Mouse (Mus musculus): ENCODE results near the gene Cnksr3. TPM values are rescaled to one million over a fixed set of nuclear protein-coding genes. Genes with fewer than 3 reads are reported as not detected.

Gene Cnksr3
- polyA plus RNA-seq, 1 experiment from 2014 or later = 3.2 TPM

DNA sequence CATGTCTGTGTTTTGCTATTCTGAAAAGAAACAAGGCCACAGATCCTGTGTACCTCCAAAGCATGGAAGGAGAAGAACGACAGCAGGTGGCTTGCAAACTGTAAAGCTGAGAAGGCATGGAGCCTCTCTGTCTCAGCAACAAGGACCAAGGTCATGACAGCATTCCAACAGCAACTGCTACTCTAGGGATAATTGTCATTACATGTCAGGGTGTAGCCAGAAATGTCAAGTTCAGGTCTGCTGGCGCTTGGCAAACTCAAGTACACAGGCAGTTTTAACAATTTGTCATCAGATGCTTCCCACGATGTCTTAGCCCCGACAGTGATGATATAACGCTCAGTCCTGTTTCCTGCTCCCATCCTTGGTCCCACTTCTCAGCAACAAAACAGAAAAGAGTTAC lies 26.0 kb downstream of the Cnksr3 start:
- no peak for DNase-seq (ENCODE audit: low spot score)
- ATAC-seq = no peak
- Histone ChIP-seq H3K4me2 (ENCODE audit: low read length) (no peak overlapping the region), H3K9ac (ENCODE audit: low read length) (no peak overlapping the region), H3K4me3 (ENCODE audit: low read depth, low read length) (no peak overlapping the region), H3K36me3 (ENCODE audit: control insufficient read depth, insufficient read depth, low read length) (no peaks in the 10 kb centered on the region), H3K9me3 (replicated peaks; ENCODE audit: control insufficient read depth, low read length) (no peaks in the 10 kb centered on the region), H3K27me3 (replicated peaks; ENCODE audit: control insufficient read depth, insufficient read depth, low read length) (no peaks in the 10 kb centered on the region), H3K4me1 (ENCODE audit: control insufficient read depth, insufficient read depth, low read length) (no peaks in the 10 kb centered on the region), H3K27ac (ENCODE audit: low read depth, low read length) (no peak overlapping the region)
- WGBS = 94% methylated on average over 5 of the region's 5 CpGs

DNA sequence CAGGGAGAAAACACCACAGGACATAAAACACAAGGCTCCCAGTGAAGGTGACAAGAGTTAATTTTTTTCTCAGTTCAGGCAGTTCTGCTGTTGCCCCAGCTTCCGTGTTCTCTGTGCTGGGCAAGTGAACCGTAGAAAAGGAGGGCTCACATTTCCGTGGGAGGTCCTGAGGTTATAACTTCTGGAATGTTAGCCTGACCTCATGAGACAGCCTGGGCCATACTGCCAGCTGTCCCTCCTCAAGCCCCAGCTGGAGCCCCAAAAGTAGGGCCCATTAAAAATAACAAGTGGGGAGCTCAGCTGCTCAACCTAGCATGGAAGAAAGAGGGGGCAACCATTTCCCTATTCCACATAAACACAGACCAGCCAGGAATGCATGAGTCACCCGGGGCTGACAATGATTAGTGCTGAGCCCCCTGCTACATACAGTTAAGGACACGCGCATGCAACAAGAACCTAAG lies 28.8 kb downstream of the Cnksr3 start:
- 55% methylated on average over 6 of the region's 6 CpGs for WGBS
- no peaks in the 10 kb centered on the region for H3K9me3 ChIP-seq (replicated peaks; ENCODE audit: control insufficient read depth, low read length)
- H3K4me3 ChIP-seq (ENCODE audit: low read depth, low read length) = no peak overlapping the region
- H3K9ac ChIP-seq (ENCODE audit: low read length) = no peak overlapping the region
- H3K27ac ChIP-seq (ENCODE audit: low read depth, low read length) = no peak overlapping the region
- no peak for DNase-seq (ENCODE audit: low spot score)
- no peak for ATAC-seq
- H3K27me3 ChIP-seq (replicated peaks; ENCODE audit: control insufficient read depth, insufficient read depth, low read length) = no peaks in the 10 kb centered on the region
- no peak overlapping the region for H3K4me2 ChIP-seq (ENCODE audit: low read length)
- no peaks in the 10 kb centered on the region for H3K4me1 ChIP-seq (ENCODE audit: control insufficient read depth, insufficient read depth, low read length)
- H3K36me3 ChIP-seq (ENCODE audit: control insufficient read depth, insufficient read depth, low read length) = no peaks in the 10 kb centered on the region

DNA sequence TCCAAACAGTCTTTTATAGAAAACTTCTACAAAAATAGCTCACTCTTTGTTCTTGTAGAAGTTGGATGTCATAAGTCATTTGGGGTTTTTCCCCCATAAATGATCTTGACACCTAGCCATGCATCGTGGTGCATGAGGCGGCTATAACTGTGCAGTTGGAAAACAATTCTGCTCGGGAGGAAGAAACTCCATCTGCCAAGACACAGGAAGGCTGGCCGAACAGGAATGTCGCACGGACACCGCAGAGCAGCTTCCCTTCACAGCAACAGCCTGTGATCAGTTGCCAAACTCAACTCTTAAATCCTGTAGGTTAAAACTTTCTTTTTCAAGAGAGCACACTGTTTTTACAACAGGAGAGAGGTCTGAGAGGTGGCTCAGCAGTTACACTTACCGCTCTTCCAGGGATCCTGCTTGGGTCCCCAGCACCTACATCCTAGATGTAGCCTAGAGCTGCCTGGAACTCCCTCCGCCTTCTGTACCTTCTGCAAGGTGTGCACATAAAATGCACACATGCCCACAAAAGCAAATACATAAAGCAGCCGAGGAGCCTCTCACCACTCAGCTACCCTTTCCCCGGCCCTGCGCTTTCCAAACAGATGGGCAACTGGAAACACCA lies 29.4 kb downstream of the Cnksr3 start:
- ATAC-seq (no peak), DNase-seq (ENCODE audit: low spot score) (no peak)
- Histone ChIP-seq H3K9ac (ENCODE audit: low read length) (no peak overlapping the region), H3K27me3 (replicated peaks; ENCODE audit: control insufficient read depth, insufficient read depth, low read length) (no peaks in the 10 kb centered on the region), H3K4me3 (ENCODE audit: low read depth, low read length) (no peak overlapping the region), H3K4me1 (ENCODE audit: control insufficient read depth, insufficient read depth, low read length) (no peaks in the 10 kb centered on the region), H3K27ac (ENCODE audit: low read depth, low read length) (no peak overlapping the region), H3K9me3 (replicated peaks; ENCODE audit: control insufficient read depth, low read length) (no peaks in the 10 kb centered on the region), H3K36me3 (ENCODE audit: control insufficient read depth, insufficient read depth, low read length) (no peaks in the 10 kb centered on the region), H3K4me2 (ENCODE audit: low read length) (no peak overlapping the region)
- WGBS = 85% methylated on average over 12 of the region's 12 CpGs

DNA sequence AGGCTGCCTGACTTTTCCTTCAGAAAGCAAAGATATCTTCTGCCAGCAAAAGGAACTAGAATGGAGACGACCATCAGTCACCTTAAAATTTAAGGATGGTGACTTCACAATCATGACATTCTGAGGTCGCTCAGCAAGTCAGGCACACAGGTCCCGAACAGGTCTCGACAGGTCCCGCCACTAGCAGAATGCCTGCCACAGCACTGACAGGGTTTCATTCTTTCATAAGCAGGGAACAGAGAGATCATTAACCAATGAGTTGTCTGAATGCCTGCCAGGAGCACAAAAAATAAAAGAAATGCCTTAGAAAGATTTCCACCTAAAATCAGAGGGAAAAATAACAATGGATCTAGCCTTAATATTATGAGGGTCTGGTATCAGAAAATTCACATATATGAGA lies 31.7 kb downstream of the Cnksr3 start:
- Histone ChIP-seq H3K27me3 (replicated peaks; ENCODE audit: control insufficient read depth, insufficient read depth, low read length) (no peaks in the 10 kb centered on the region), H3K4me1 (ENCODE audit: control insufficient read depth, insufficient read depth, low read length) (no peaks in the 10 kb centered on the region), H3K27ac (ENCODE audit: low read depth, low read length) (no peak overlapping the region), H3K4me3 (ENCODE audit: low read depth, low read length) (no peak overlapping the region), H3K4me2 (ENCODE audit: low read length) (no peak overlapping the region), H3K9me3 (replicated peaks; ENCODE audit: control insufficient read depth, low read length) (0 out of 2 replicates have a peak, but pooled peaks cover 3% of the 10 kb centered on the region), H3K36me3 (ENCODE audit: control insufficient read depth, insufficient read depth, low read length) (no peaks in the 10 kb centered on the region), H3K9ac (ENCODE audit: low read length) (no peak overlapping the region)
- DNase-seq (ENCODE audit: low spot score) (no peak), ATAC-seq (no peak)
- WGBS = 75% methylated on average over 5 of the region's 5 CpGs

DNA sequence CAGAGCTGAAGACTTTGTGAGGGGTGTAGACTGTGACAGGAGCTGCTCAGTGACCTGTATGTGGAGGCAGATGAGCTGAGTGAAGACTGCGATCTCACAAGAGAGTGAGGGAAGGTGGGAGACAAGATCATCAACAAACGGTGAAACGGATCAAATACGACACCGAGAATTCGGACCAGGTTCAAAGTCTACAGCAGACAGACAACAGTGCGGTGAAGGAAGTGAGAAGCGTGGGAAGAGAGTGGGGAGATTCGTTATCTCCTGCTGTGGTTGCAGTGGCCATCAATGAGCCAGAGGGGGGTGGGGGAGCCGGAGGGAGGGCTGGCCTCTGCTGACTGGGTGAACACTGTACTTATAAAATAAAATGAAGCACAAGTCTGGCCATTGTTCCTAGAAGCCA lies 33.5 kb downstream of the Cnksr3 start:
- 82% methylated on average over 10 of the region's 10 CpGs for WGBS
- no peaks in the 10 kb centered on the region for H3K27me3 ChIP-seq (replicated peaks; ENCODE audit: control insufficient read depth, insufficient read depth, low read length)
- H3K9me3 ChIP-seq (replicated peaks; ENCODE audit: control insufficient read depth, low read length) = 0 out of 2 replicates have a peak, but pooled peaks cover 3% of the 10 kb centered on the region
- no peaks in the 10 kb centered on the region for H3K36me3 ChIP-seq (ENCODE audit: control insufficient read depth, insufficient read depth, low read length)
- no peak overlapping the region for H3K9ac ChIP-seq (ENCODE audit: low read length)
- H3K4me3 ChIP-seq (ENCODE audit: low read depth, low read length) = no peak overlapping the region
- H3K4me1 ChIP-seq (ENCODE audit: control insufficient read depth, insufficient read depth, low read length) = no peaks in the 10 kb centered on the region
- ATAC-seq (no peak), DNase-seq (ENCODE audit: low spot score) (no peak)
- H3K4me2 ChIP-seq (ENCODE audit: low read length) = no peak overlapping the region
- H3K27ac ChIP-seq (ENCODE audit: low read depth, low read length) = no peak overlapping the region

DNA sequence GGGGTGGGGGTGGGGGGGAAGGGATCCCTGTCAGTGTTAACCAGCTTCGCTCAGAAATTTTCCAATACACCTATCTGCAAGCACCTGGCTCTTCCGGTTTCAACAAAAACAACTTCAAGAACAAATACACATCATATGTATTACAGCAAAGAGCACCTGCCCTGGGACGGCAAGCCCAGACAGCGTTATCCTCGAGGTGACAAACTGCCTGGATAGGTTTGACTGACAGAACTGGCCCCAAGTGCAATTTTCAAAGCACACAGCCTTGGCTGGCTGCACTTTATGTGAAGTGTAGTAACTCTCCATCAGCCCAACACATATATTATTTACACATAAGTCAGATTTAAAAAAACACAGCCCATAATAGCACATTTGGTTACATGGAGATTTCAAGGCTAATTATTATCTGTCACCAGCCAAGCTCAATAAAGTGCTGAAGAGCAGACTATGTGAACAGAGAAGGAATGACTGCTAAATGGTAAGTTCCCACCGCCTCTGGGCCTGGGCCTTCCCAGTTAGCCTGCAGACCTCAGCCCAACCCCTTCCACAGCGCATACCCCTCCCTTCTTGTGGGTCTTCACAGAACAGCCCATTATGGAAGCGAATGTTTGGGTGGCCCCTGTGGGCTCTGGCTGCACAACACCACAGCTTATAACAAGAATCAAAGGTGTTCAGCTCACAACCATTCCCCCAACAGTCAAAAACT lies 35.7 kb downstream of the Cnksr3 start:
- Histone ChIP-seq H3K4me1 (ENCODE audit: control insufficient read depth, insufficient read depth, low read length) (no peaks in the 10 kb centered on the region), H3K4me2 (ENCODE audit: low read length) (no peak overlapping the region), H3K9ac (ENCODE audit: low read length) (no peak overlapping the region), H3K36me3 (ENCODE audit: control insufficient read depth, insufficient read depth, low read length) (no peaks in the 10 kb centered on the region), H3K27me3 (replicated peaks; ENCODE audit: control insufficient read depth, insufficient read depth, low read length) (no peaks in the 10 kb centered on the region), H3K9me3 (replicated peaks; ENCODE audit: control insufficient read depth, low read length) (0 out of 2 replicates have a peak, but pooled peaks cover 3% of the 10 kb centered on the region), H3K27ac (ENCODE audit: low read depth, low read length) (no peak overlapping the region), H3K4me3 (ENCODE audit: low read depth, low read length) (no peak overlapping the region)
- 90% methylated on average over 8 of the region's 8 CpGs for WGBS
- ATAC-seq (no peak), DNase-seq (ENCODE audit: low spot score) (no peak)

DNA sequence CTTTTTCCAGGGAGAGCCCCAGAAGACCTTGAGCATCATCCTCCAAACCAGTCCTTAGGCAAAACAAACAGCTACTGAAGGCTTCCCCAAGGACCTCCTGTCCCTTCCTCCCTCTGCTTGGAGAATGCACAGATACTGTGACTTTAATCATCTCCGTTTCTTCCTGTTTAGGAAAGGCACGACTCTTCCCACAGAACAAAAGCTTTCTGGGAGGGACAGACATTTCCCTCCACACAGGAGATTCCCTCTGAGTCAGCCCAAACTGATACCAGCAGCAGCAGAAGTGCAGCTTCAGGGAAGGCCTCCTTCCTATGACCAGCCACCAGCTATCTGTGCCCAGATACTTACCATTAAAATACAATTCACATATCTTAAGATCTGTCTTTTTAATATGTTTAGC lies 37.6 kb downstream of the Cnksr3 start:
- ATAC-seq (no peak), DNase-seq (ENCODE audit: low spot score) (no peak)
- Histone ChIP-seq H3K27ac (ENCODE audit: low read depth, low read length) (no peak overlapping the region), H3K4me3 (ENCODE audit: low read depth, low read length) (no peak overlapping the region), H3K27me3 (replicated peaks; ENCODE audit: control insufficient read depth, insufficient read depth, low read length) (no peaks in the 10 kb centered on the region), H3K4me2 (ENCODE audit: low read length) (no peak overlapping the region), H3K36me3 (ENCODE audit: control insufficient read depth, insufficient read depth, low read length) (no peaks in the 10 kb centered on the region), H3K9ac (ENCODE audit: low read length) (no peak overlapping the region), H3K9me3 (replicated peaks; ENCODE audit: control insufficient read depth, low read length) (0 out of 2 replicates have a peak, but pooled peaks cover 3% of the 10 kb centered on the region), H3K4me1 (ENCODE audit: control insufficient read depth, insufficient read depth, low read length) (no peaks in the 10 kb centered on the region)
- 71% methylated on average over 2 of the region's 2 CpGs for WGBS

DNA sequence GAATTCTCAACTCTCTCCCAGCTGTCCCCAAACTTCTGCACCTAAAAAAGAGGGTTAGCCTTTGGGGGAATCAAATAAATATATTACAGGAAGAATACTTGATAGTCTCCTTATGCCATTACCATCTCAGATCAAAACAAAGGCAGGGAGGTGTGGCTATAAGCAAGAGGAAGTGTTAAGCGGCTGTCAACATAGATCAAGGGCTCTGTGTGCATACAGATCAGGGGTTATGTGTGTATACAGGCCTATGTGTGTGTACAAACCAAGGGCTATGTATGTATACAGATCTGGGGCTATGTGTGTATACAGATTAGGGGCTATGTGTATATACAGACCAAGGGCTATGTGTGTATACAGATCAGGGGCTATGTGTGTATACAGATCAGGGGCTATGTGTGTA lies 38.9 kb downstream of the Cnksr3 start:
- no peaks in the 10 kb centered on the region for H3K4me1 ChIP-seq (ENCODE audit: control insufficient read depth, insufficient read depth, low read length)
- H3K4me3 ChIP-seq (ENCODE audit: low read depth, low read length) = no peak overlapping the region
- no peaks in the 10 kb centered on the region for H3K27me3 ChIP-seq (replicated peaks; ENCODE audit: control insufficient read depth, insufficient read depth, low read length)
- DNase-seq (ENCODE audit: low spot score) = no peak
- H3K9ac ChIP-seq (ENCODE audit: low read length) = no peak overlapping the region
- 78% methylated on average over 1 of the region's 1 CpGs for WGBS
- H3K36me3 ChIP-seq (ENCODE audit: control insufficient read depth, insufficient read depth, low read length) = no peaks in the 10 kb centered on the region
- no peak overlapping the region for H3K27ac ChIP-seq (ENCODE audit: low read depth, low read length)
- H3K4me2 ChIP-seq (ENCODE audit: low read length) = no peak overlapping the region
- 0 out of 2 replicates have a peak, but pooled peaks cover 3% of the 10 kb centered on the region for H3K9me3 ChIP-seq (replicated peaks; ENCODE audit: control insufficient read depth, low read length)
- no peak for ATAC-seq

DNA sequence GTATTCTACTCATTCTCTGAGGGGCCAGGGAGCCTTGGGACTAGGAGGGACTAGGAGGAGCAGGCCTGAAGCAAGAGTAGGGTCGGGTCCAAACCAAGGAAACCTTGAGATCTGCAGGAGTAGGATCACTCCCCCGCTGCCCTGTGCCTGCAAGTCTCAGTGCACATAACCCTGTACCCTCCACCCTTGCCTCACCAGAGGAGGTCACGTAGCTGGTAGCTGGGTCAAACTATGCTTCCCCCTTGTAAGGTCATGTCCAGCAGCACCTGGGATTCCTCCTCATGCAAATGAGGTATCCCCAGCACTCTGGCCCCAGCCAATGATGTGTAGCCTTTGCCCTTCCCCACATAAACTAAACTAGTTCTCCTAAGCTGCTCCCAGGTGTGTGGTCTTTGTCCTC lies 41.6 kb downstream of the Cnksr3 start:
- 96% methylated on average over 3 of the region's 3 CpGs for WGBS
- Histone ChIP-seq H3K27me3 (replicated peaks; ENCODE audit: control insufficient read depth, insufficient read depth, low read length) (no peaks in the 10 kb centered on the region), H3K4me2 (ENCODE audit: low read length) (no peak overlapping the region), H3K27ac (ENCODE audit: low read depth, low read length) (no peak overlapping the region), H3K9me3 (replicated peaks; ENCODE audit: control insufficient read depth, low read length) (0 out of 2 replicates have a peak, but pooled peaks cover under 1% of the 10 kb centered on the region), H3K4me3 (ENCODE audit: low read depth, low read length) (no peak overlapping the region), H3K4me1 (ENCODE audit: control insufficient read depth, insufficient read depth, low read length) (no peaks in the 10 kb centered on the region), H3K9ac (ENCODE audit: low read length) (no peak overlapping the region), H3K36me3 (ENCODE audit: control insufficient read depth, insufficient read depth, low read length) (no peaks in the 10 kb centered on the region)
- ATAC-seq (no peak), DNase-seq (ENCODE audit: low spot score) (no peak)
